Mouse (Mus musculus) ZHBTc4 (cell line): ENCODE measurements around the gene Afm.

Source experiments
- DNase-seq: peaks from one replicate; pipeline ENCODE4 v3.0.0-alpha.2; 2011; ENCODE audit warnings: low read depth, low spot score

Gene Afm

GRCm38 (mm10) chr5:90551191-90551590 lies 32.5 kb downstream of the Afm start:
- no peak for DNase-seq

DNA sequence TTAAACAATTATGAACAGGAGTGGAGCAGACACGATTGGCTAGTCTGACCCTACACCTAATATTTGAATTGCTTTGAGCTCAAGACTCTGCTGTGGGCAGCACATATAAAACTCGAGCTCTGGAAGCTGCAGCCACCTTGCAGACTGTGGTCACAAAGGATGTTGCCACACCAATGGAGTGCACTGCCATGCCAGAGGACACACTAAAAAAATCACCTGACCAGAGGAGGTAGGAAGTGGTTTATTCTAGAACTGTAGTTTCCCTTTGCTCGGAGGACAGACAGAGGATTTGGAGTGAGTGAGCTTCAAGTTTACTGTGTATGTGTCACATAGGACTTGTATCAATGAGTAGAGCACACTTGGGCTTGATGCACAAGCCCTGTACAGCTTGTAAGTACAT lies 37.3 kb downstream of the Afm start:
- DNase-seq = no peak

DNA sequence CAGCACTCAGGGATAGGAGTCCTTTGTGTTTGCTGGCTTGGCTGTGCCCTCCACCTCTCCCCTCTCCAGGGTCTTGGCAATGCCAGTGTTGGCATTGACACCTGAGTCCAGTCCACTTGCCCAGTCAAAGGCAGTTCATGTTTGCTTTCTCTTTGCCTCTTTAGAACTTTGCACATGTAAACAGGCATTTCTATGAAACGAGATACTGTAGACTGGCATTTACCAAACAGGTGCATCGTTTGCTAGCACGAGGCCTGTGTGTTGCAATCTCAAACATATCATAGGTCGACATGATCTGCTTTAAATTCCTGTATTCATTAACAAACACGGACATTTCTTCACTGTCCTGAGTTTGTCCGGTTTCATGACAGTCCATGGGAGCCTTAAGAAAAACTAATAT lies 42.0 kb downstream of the Afm start, which contains the start of gene 5830473C10Rik:
5830473C10Rik (plus strand) TSS at position 365 of the 400 bp plus-strand sequence.
- no peak for DNase-seq

DNA sequence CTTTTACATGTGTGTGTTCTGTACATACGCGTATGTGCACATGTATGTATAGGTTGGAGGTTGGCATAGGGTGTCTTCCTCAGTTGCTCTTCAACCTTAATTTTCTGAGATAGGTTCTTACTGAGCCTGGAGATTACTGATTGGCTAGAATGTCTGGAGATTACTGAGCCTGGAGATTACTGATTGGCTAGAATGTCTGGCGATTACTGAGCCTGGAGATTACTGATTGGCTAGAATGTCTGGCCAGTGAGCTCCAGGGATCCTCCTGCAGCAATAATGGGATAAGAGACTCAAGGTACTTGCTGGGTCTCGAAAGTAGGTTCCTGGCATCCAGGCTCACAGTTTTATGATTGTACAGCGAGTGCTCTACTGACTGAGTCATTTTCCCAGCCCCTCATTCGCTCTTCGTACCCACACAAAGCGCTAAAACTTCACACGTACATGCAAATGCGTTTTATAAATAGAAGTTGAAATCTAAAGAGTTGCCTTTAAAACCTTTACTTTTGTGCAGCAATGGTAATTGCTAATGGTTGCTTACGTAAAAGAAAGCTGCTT lies 43.1 kb downstream of the Afm start:
- DNase-seq = no peak

DNA sequence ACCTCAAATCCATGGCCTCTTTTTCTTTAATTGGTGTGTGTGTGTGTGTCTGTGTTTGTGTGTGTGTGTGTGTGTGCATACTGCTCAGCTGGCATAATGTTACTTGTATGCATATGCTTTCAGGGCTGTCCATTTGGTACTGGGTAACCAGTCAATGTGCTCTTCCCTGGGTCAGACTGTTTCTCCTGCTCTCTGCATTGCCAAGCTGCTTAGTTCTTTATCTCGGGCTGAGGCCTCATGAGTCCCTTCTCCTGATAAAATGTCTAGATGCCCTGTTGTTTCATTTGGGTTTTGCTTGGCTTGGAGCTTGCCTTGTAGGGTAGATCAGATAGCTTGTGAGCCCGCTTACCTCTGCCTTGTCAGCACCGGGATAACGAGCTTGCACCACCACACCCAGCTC lies 44.1 kb downstream of the Afm start:
- no peak for DNase-seq

GRCm38 (mm10) chr5:90564161-90564560 lies 45.4 kb downstream of the Afm start:
- no peak for DNase-seq

DNA sequence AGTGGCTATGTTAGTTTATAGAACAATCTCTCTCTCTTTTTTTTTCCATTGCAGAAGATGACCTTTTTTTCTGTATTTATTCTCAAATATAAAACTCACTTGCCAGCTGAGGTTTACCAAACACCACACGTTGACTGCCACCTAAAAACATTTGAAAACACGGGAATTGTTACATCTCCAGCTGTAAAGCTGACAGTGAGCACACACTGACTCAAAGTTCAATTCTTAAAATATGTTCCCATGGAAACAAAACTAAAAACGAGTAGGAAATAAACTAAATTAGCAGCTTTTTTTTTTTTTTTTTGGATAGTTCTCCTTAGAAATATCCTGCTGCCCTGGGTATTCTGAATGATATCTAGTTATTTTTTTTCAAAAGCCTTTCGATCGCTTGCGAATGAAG lies 46.5 kb downstream of the Afm start:
- DNase-seq = no peak

DNA sequence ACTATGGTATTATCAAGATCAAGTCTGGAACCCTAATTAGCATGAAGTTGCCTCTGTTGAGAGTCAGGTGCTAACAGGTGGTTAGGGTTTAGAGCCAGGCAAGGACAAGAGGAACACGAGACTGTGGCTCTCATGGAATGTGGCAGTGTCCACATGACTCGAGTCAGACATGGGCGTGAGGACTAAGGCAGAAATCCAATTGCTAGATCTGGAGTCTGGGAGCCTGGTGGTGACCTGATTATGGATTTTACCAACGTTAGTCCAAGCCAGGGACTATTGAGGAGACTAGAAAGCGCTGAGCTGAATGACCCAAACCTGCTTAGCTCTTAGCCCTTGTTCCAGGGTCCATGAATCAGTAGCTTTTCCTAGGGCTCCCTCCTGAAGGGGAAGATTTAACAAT lies 49.1 kb downstream of the Afm start:
- DNase-seq = no peak

- no peak for DNase-seq
Measured at GRCm38 (mm10) chr5:90568338-90568737, 49.6 kb downstream of the Afm start.

DNA sequence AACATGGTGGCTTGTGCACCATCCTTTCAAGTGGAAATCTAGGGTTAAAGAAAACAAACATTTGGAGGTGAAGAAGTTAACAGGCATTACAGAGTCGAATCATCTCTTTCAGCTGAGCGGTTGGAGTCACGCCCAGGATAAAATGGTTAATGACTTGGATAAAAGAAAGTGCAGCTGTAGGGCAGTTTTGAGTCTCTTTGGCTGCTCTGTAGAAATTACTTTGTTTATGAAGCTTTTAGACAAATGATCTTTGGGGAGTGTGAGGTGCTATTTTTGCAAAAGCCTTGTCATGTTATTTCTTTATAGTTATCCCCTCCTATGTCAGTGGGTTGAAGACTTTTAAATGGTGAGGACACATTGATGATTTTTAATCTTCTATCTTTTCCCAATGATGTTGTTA lies 52.5 kb downstream of the Afm start:
- no peak for DNase-seq

DNA sequence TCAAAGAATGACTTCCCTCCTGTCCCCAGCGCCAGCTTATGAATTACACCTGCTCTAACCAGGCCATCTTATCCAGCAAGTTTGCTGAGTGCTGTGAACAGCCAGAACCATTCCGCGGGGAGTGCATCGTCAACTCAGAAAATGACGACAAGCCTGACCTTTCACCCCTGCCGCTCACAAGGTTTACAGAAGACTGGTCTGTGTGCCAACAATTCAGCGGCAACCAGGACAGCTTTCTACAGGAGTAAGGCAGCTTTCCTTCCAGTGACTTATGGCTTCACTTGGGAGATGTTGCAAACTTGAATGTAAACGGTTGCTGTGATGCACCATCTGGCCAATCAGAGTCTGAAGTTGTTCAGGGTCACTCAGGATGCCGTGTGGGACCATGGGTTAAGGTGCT lies 59.0 kb downstream of the Afm start:
- DNase-seq = no peak

- DNase-seq = no peak
Measured at GRCm38 (mm10) chr5:90579556-90579955, 60.8 kb downstream of the Afm start.

DNA sequence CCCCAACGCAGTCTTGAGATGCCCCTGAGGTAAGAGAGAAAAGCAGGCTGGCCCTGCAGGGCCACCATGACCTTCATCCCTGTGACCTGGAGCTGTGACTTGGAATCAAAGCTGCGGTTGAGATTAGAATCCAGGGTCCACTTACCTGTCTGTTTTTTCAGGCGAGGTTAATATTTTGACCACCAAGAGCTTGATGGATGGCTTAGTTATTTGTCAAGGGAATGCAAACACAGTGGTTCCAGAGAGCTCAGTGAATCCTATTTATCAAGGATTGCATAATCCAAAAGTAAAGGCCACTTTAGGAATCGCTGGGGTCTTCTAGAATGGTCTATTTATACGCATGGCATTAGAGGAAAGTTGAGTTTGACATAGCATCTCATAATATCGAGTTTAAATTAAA lies 63.4 kb downstream of the Afm start:
- no peak for DNase-seq

DNA sequence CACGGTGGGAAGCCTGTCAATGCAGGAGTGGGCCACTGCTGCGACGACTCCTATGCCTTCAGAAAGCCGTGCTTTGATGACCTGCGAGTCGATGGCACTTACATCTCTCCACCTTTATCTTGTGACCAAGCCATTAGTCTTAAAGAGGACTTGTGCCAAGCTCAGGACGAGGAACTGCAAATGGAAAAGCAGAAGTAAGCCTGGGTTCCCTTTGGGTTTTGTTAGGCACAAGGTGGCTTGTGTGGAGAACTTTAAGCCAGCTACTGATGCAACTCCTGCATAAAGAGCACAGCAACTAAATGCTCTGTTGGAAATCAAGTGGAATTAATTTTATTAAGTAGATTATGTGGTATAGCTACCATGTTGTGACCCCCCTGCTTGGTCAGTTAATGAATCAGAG lies 66.1 kb downstream of the Afm start:
- no peak for DNase-seq

- no peak for DNase-seq
Measured at GRCm38 (mm10) chr5:90586511-90586910, 67.8 kb downstream of the Afm start.

GRCm38 (mm10) chr5:90588104-90588503 lies 69.4 kb downstream of the Afm start:
- no peak for DNase-seq

DNA sequence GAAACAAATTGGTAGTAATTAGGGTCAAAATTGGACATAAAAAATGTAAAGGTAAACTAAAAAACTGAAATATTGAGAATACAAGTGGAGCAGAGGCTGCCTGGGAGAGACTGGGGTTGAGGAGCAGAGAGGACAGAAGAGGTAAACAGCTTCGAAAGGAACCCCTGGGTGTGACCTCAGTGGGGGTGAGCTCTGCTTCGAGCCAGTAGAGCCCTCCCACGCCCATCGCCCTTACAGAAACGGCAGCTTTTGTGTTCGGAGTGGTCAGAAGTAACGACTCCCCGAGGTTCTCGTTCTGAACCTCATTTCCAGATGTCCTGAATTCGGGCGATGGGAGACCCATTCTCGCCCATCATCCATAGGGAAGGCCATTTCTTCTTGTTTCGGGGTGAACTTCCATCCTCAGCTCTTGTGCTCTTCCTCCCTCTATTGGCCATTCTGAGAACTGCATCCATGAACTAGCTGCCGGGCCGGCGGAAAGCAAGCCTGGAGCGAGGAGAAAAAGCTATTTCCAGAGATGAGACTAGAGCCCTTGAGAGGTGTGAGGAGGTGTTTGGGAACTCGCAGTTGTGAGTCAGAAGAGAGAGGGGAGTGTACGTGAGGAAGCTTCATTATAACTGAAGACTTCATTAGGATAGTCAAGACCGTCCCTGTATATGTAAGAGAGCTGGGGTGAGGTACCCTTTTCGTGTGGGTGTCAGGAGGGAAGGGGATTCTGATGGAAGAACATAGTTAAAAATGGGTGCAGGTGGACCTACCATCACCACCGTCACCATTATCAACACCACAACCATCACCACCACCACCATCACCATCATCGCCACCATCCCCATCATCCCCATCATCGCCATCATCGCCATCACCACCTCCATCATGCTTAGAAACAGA lies 70.2 kb downstream of the Afm start:
- DNase-seq = peak; percentile 73

DNA sequence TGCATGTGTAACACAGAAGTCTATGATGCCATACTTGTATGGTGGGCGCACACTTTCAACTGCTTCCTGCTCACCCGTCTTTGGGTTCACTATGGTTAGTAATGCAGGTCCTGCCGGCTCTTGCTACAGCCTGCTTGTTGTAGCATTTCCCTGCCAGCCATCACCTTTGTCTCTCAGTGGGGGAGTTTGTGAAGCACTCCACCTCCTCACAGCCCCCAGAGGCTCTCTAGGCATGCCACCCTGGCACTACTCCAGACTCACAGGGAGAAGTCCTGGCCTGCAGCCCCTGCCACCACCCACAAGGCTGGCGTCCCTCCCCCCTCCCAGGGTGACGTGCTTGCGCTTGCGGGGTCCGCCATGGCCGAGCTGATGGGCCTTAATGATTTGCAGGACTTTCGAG lies 71.9 kb downstream of the Afm start:
- no peak for DNase-seq

GRCm38 (mm10) chr5:90591936-90592335 lies 73.2 kb downstream of the Afm start:
- DNase-seq = no peak

DNA sequence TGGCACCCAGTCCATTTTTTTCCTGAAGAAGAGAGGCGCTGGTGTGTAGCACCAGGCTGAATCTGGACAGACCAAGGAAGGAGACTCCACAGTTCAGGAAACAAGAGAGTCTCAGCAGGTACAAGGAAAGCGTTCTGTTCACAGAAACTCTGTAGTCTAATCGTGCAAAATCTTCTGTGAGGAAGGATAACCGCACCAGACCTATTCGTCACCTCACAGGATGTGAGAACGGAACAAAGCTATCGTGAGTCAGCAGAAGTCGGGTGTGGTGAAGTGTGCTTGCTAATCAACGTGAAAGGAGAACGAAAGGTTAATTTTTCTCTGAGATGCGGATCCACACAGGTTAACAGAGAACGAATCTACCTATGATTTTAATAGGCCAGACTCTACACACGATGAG lies 76.2 kb downstream of the Afm start:
- no peak for DNase-seq

- DNase-seq = no peak
Measured at GRCm38 (mm10) chr5:90596155-90596554, 77.4 kb downstream of the Afm start.

- DNase-seq = peak; percentile 70
Measured at GRCm38 (mm10) chr5:90601469-90601868, 82.7 kb downstream of the Afm start.
